Mouse (Mus musculus) c-Kit-positive CD71-positive TER-119-negative erythroid progenitor cells, embryonic 14.5 days (primary cell): ENCODE results near the gene Becn1.

Experiments
- DNase-seq: peaks from one replicate; pipeline ENCODE4 v3.0.0-alpha.2; 2013; ENCODE audit warnings: low read depth

Becn1 gene

DNA sequence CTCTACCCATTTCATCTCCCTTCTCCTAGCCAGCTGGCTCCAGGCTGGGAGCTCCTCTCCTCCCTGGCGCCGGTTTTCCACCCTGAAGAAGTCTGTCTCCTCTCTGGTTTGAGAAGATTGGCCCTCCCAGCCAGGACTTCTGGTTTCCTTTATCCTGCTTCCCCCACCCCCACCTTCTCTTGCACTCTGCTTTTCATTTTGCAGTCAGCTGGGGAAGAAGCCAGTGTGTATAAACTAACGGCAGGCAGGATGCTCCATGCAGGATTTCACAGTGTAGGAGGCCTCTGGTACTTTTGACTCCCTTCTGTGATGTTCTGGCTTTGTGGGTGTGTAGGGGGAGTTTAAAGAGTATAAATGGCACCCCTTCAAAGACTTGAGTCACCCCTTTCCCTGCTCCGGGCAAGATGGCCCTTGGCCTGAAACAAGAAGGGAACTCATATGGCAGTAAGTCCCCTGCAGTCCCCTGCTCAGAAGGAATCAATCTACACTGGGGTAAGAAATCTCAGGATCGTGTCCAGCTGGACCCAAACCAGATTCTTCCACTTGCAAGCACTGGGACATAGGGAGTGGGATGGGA is 63.9 kb downstream of the Becn1 start:
- DNase-seq, result no peak

DNA sequence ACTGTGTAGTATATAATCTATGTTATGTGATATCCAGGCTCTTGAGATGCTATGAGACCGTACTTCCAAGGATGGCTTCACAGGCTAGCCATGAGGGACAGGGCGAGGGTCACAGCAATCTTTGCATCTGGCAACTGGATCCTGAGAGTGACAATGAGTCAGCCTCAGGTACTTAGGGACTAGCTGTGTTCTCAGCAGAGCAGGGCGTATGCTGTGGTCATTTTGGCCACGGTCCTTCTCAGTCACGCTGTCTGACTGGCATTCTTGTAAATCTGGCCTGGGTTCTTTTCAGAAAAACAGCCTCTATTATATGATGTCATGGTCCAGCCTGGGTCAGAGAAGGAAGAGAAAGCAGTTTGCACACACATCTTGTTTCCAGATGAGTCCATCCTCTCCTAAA is 65.3 kb downstream of the Becn1 start:
- no peak for DNase-seq
